Mouse (Mus musculus) ovary, postnatal 14 days (tissue): ENCODE measurements around the gene Tmem232.
A peak's percentile ranks its signal among the peaks of the same experiment; 100 is the strongest.
"Not testable (repeated sequence)": the region's sequence is repeated elsewhere in the genome, so short reads cannot be mapped to it uniquely, and the experiment has no call there.

Experiments
- DNase-seq: peaks from one replicate; pipeline ENCODE4 v3.0.0; 2022; ENCODE audit warnings: low spot score

Tmem232 gene

GRCm38 (mm10) chr17:65540441-65541272, at the start of gene Tmem232:
TSS of gene Tmem232 (minus strand) at chr17:65540782.
- DNase-seq: no peak

GRCm38 (mm10) chr17:65586892-65587291, 46.3 kb upstream of the Tmem232 start:
- no peak for DNase-seq

- DNase-seq: no peak
These were observed 40.9 kb upstream of the Tmem232 start for GRCm38 (mm10) chr17:65581440-65581839.

GRCm38 (mm10) chr17:65579766-65580165, 39.2 kb upstream of the Tmem232 start:
- no peak for DNase-seq

- no peak for DNase-seq
These were observed 34.8 kb upstream of the Tmem232 start for GRCm38 (mm10) chr17:65575339-65575738.

GRCm38 (mm10) chr17:65574850-65575249, 34.3 kb upstream of the Tmem232 start:
- no peak for DNase-seq

- DNase-seq: no peak
These were observed 31.3 kb upstream of the Tmem232 start for GRCm38 (mm10) chr17:65571866-65572265.

GRCm38 (mm10) chr17:65571466-65571865, 30.9 kb upstream of the Tmem232 start:
- no peak for DNase-seq

GRCm38 (mm10) chr17:65564189-65564588, 23.6 kb upstream of the Tmem232 start:
- no peak for DNase-seq

- DNase-seq: no peak
These were observed 22.8 kb upstream of the Tmem232 start for GRCm38 (mm10) chr17:65563345-65563744.

- peak; percentile 71 for DNase-seq
These were observed 22.2 kb upstream of the Tmem232 start for GRCm38 (mm10) chr17:65562761-65563160.

- DNase-seq: no peak
These were observed 20.9 kb upstream of the Tmem232 start for GRCm38 (mm10) chr17:65561361-65562015.

- no peak for DNase-seq
These were observed 18.7 kb upstream of the Tmem232 start for GRCm38 (mm10) chr17:65559273-65559672.

GRCm38 (mm10) chr17:65558788-65559187, 18.2 kb upstream of the Tmem232 start:
- no peak for DNase-seq

GRCm38 (mm10) chr17:65558217-65558616, 17.6 kb upstream of the Tmem232 start:
- peak; percentile 61 for DNase-seq

- no peak for DNase-seq
These were observed 16.6 kb upstream of the Tmem232 start for GRCm38 (mm10) chr17:65557212-65557611.

- no peak for DNase-seq
These were observed 16.2 kb upstream of the Tmem232 start for GRCm38 (mm10) chr17:65556798-65557197.

GRCm38 (mm10) chr17:65552426-65552997, 11.9 kb upstream of the Tmem232 start:
- DNase-seq: no peak

GRCm38 (mm10) chr17:65550357-65550756, 9.8 kb upstream of the Tmem232 start:
- DNase-seq: no peak

- DNase-seq: no peak
These were observed 8.2 kb upstream of the Tmem232 start for GRCm38 (mm10) chr17:65548698-65549365.

- DNase-seq: not testable (repeated sequence)
These were observed 5.6 kb upstream of the Tmem232 start for GRCm38 (mm10) chr17:65546221-65546620.

- DNase-seq: peak; percentile 31
These were observed 4.4 kb downstream of the Tmem232 start for GRCm38 (mm10) chr17:65536156-65536555.
